Mouse (Mus musculus): ENCODE measurements at regions not wholly inside any gene's neighbourhood (a gene's known extent, or its start where the extent isn't known, plus 50 kb on each side); places are given as distances from the start of the nearest gene placed in this dataset.

- TF ChIP-seq CTCF (IDR thresholded peaks at IDR 0.05; ENCODE audit: low read depth, low read length) = no peak
- no peak for TF ChIP-seq POLR2A (IDR thresholded peaks at IDR 0.05; ENCODE audit: borderline replicate concordance, low read depth, low read length)
Measured at GRCm38 (mm10) chr15:56391982-56392381, 1085.4 kb downstream of the Slc22a22 start.

Data from bone marrow macrophage, adult 2 months (primary cell).